Mouse (Mus musculus) lung, embryonic 14.5 days (tissue): ENCODE measurements around the gene Slc3a1. TPM values are rescaled to one million over a fixed set of nuclear protein-coding genes. Genes with fewer than 3 reads are reported as not detected.

Experiments used
- ATAC-seq: fragments of 200-750 bp; cut with Nextera tagmentation; 2 replicates; pipeline ENCODE4 v1.8.0; 2017; ENCODE audit warnings: mild to moderate bottlenecking, moderate TSS enrichment, moderate library complexity; ENCODE audit not compliant: insufficient read depth
- DNase-seq: peaks from one replicate; pipeline ENCODE4 v3.0.0-alpha.2; 2015
- H3K27ac ChIP-seq: fragments of 300-500 bp; sonication (generic); 2 replicates; pipeline ENCODE4 v1.5.1; 2014; ENCODE audit warnings: low read depth, mild to moderate bottlenecking, moderate library complexity
- H3K27me3 ChIP-seq: fragments of 300-500 bp; sonication (generic); 2 replicates; pipeline ENCODE4 v1.6.1; 2014; ENCODE audit warnings: low read length, control low read depth; ENCODE audit not compliant: insufficient read depth
- H3K36me3 ChIP-seq: fragments of 300-500 bp; sonication (generic); 2 replicates; pipeline ENCODE4 v1.6.1; 2014; ENCODE audit warnings: control low read depth; ENCODE audit not compliant: insufficient read depth
- H3K4me1 ChIP-seq: fragments of 300-500 bp; sonication (generic); 2 replicates; pipeline ENCODE4 v1.6.1; 2014; ENCODE audit warnings: antibody characterized with exemption, control low read depth; ENCODE audit not compliant: insufficient read depth
- H3K4me2 ChIP-seq: fragments of 300-500 bp; sonication (generic); 2 replicates; pipeline ENCODE4 v1.6.1; 2014; ENCODE audit warnings: mild to moderate bottlenecking
- H3K4me3 ChIP-seq: fragments of 300-500 bp; sonication (generic); 2 replicates; pipeline ENCODE4 v1.5.1; 2014; ENCODE audit warnings: low read depth, low read length
- H3K9ac ChIP-seq: fragments of 300-500 bp; sonication (generic); 2 replicates; pipeline ENCODE4 v1.6.1; 2014
- H3K9me3 ChIP-seq: fragments of 300-500 bp; sonication (generic); 2 replicates; pipeline ENCODE4 v1.6.1; 2016; ENCODE audit warnings: low read depth, low read length, control low read depth
- CTCF ChIP-seq: IDR thresholded peaks from 2 replicates; pipeline ENCODE4 v1.5.1; 2016; ENCODE audit warnings: antibody characterized with exemption, low read depth
- WGBS: fragments of 180-500 bp; shearing (Covaris S2); extraction: QIAGEN DNeasy Blood & Tissue Kit; methylation state at CpG from one replicate; pipeline ENCODE4 v1.1.7; 2014; 5-methylcytosine and 5-hydroxymethylcytosine counted together
- polyA plus RNA-seq: library from polyadenylated mRNA; unstranded; fragments of >200 nt; fragmentation: Nextera tagmentation; extraction: Ambion mirVana; gene quantifications from 2 replicates; pipeline ENCODE4 v1.2.1, GENCODE M21; 2014

The Slc3a1 gene
- polyA plus RNA-seq, 1 experiment from 2014 or later = 0.18 TPM

DNA sequence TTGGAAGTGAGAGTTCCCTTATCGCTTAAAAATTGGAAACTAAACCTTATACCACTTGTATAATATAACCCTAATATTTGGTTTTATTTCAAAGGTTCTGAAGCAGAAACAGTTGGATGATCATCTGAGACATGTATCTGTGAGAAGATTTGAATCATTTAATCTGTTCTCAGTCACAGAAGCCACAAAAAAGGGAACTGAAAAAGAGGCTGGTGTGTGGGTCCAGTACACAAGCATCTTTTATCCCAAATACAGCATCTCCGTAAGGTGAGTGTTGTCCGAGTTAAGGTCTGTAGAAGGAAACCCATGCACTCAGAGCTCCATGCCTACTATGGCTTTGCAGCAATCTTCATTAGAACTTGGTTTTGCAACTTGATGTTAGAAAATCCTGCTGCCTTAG, 68.2 kb downstream of the Slc3a1 start:
- 89% methylated on average over 3 of the region's 3 CpGs for WGBS
- Histone ChIP-seq H3K27me3 (no peaks in the 10 kb centered on the region), H3K4me2 (no peak overlapping the region), H3K27ac (no peak overlapping the region), H3K9me3 (no peaks in the 10 kb centered on the region; the same call in 1 of the 2 replicates), H3K4me3 (no peak overlapping the region), H3K4me1 (no peaks in the 10 kb centered on the region), H3K9ac (no peak overlapping the region), H3K36me3 (peaks cover 8% of the 10 kb centered on the region; the same call in 1 of the 2 replicates)
- TF ChIP-seq CTCF = no peak
- DNase-seq (no peak), ATAC-seq (no peak)

DNA sequence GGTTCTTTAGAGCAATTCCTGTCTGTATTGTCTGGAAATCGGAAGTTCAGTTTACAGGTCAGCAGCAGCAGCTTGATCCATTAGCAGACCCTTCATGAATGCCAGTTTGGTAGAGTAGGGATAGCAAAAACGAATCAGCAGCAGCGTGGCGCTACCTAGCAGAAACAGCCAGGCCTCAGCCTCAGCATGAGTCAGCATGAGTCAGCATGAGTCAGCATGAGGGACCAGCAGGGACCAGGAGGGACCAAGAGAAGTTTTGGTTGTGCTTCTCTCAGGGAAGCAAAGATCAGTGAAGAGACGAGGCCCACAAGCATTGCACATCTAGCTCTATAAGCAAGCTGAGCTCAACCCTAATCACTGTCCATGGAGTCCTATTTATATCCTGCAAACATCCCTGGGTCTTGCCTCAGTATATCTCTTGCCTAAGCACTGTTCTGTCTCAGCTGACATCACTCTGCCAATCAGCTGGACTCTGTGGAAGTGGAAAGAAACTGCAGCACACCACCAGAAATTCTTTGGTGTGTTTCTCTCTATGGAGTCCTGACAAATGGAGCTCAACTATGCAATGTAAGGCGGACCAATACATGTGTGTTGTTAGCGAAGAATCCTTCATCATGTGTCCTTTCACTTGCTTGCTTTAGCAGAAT, 70.6 kb downstream of the Slc3a1 start:
- TF ChIP-seq CTCF = no peak
- Histone ChIP-seq H3K27ac (no peak overlapping the region), H3K4me3 (no peak overlapping the region), H3K4me1 (no peaks in the 10 kb centered on the region), H3K9ac (no peak overlapping the region), H3K4me2 (no peak overlapping the region), H3K36me3 (peaks cover 8% of the 10 kb centered on the region; the same call in 1 of the 2 replicates), H3K9me3 (no peaks in the 10 kb centered on the region; the same call in 1 of the 2 replicates), H3K27me3 (no peaks in the 10 kb centered on the region)
- ATAC-seq (no peak), DNase-seq (no peak)
- 95% methylated on average over 7 of the region's 7 CpGs for WGBS

DNA sequence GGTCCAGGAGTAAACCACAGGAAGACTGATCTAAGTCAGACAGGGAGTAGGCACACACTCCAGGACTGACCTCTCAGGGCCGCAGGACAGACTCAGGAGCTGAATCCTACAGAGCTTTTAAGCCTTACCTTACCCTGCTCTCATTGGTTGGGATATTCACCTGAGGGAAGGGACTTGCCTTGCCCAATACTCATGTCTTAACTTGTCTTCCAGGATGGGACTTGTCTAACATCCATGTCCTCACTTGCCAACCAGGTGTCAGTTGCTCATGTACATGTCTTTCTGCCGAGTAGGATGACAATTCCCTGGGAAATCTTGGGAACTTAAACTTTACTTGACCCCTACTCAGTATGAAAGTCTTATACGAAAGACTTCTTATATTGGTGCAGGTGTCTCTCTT, 72.1 kb downstream of the Slc3a1 start:
- WGBS = 88% methylated on average over 3 of the region's 3 CpGs
- Histone ChIP-seq H3K4me3 (no peak overlapping the region), H3K4me1 (no peaks in the 10 kb centered on the region), H3K27ac (no peak overlapping the region), H3K9me3 (no peaks in the 10 kb centered on the region; the same call in 1 of the 2 replicates), H3K36me3 (peaks cover 8% of the 10 kb centered on the region; the same call in 1 of the 2 replicates), H3K9ac (no peak overlapping the region), H3K4me2 (no peak overlapping the region), H3K27me3 (no peaks in the 10 kb centered on the region)
- TF ChIP-seq CTCF = no peak
- DNase-seq (no peak), ATAC-seq (no peak)

DNA sequence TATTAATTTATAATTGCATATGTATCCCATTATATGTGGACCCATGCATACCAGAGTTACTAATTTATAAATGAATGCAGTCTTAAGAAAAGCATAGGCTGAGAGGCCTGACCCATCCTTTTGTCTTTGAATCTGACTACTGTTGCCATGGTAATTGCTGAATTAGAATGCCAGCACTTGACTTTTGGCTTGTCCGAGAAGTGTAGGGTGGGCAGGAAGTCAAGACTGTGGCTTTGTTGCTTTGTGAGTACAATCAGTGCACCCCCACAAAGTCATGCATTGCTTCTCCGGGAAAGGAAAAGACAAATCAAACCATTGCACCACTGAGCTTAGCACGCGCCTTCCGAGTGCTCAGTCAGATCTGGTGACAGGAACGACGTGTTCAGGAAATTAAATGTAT, 73.6 kb downstream of the Slc3a1 start:
- Histone ChIP-seq H3K9me3 (no peaks in the 10 kb centered on the region; the same call in 1 of the 2 replicates), H3K4me3 (no peak overlapping the region), H3K4me1 (no peaks in the 10 kb centered on the region), H3K4me2 (no peak overlapping the region), H3K36me3 (peaks cover 8% of the 10 kb centered on the region; the same call in 1 of the 2 replicates), H3K9ac (no peak overlapping the region), H3K27me3 (no peaks in the 10 kb centered on the region), H3K27ac (no peak overlapping the region)
- no peak for DNase-seq
- TF ChIP-seq CTCF = no peak
- ATAC-seq = no peak
- 76% methylated on average over 7 of the region's 7 CpGs for WGBS

DNA sequence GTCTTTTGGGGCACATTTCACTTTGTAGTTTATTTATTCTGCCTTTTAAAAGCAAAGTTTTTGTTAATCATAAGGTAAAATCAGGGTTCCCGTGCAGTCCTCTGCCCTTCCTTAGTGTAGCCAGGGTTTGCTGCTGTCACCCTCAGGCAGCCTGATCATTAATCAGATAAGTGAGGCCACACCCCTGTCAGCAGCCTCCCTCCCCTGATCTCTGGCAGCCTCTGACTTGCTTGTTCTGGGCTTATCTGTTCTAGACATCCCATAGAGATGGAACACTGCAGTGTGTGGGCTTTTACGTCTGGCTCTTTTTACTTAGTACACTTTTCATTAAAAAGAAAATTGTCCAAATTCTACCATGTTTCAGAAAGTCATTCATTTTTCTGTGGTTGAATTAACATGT, 75.1 kb downstream of the Slc3a1 start:
- no peak overlapping the region for H3K27ac ChIP-seq
- no peaks in the 10 kb centered on the region; the same call in 1 of the 2 replicates for H3K9me3 ChIP-seq
- no peaks in the 10 kb centered on the region for H3K27me3 ChIP-seq
- H3K4me3 ChIP-seq = no peak overlapping the region
- no peak for TF ChIP-seq CTCF
- no peak for DNase-seq
- H3K4me2 ChIP-seq = no peak overlapping the region
- ATAC-seq = no peak
- no peak overlapping the region for H3K9ac ChIP-seq
- 29% methylated on average over 2 of the region's 2 CpGs for WGBS
- no peaks in the 10 kb centered on the region for H3K4me1 ChIP-seq
- H3K36me3 ChIP-seq = peaks cover 3% of the 10 kb centered on the region; the same call in 1 of the 2 replicates

DNA sequence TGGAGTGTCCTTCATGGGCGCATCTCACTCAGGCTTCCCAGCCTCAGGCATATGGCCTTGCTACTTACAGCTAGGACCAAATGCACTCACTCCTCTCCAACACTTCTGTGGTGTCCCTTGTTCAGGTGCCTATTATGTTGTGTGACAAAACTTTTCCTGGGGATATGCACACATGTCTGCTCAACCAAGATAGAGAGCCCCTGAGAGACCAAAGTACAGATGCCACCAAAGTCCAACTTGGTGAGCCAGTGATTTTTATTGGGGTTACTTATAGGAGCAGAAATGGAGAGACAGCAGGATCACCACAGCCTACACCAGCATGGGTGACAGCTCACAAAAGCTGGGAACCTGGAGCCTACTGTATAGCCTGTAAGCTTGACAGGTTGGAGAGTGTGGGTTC, 82.5 kb downstream of the Slc3a1 start:
- TF ChIP-seq CTCF = no peak
- Histone ChIP-seq H3K27me3 (no peaks in the 10 kb centered on the region), H3K9me3 (no peaks in the 10 kb centered on the region), H3K4me1 (no peaks in the 10 kb centered on the region), H3K4me2 (no peak overlapping the region), H3K9ac (no peak overlapping the region), H3K36me3 (no peaks in the 10 kb centered on the region), H3K27ac (no peak overlapping the region), H3K4me3 (no peak overlapping the region)
- WGBS = 90% methylated on average over 1 of the region's 1 CpGs
- no peak for DNase-seq
- no peak for ATAC-seq

DNA sequence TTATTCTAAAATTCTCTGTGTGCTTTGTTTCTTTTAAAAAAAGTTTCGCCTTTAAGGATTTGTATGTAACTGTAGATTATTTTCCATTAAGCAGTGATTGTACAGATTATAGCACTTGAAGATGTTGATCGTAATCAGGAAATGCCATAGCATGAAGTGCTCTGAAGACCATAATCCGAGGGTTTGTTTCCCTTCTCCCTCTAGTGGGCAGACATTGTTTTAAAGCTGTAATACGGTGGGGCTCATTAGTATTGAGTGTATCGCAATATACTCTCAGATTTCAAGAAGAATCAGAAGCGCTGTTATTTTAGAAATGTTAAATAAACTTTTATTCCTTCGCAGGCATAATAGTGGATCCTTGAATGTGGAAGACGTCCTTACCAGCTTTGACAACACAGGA, 85.3 kb downstream of the Slc3a1 start:
- no peak overlapping the region for H3K27ac ChIP-seq
- TF ChIP-seq CTCF = peak; percentile 34
- ATAC-seq (no peak), DNase-seq (no peak)
- no peaks in the 10 kb centered on the region for H3K36me3 ChIP-seq
- 73% methylated on average over 8 of the region's 8 CpGs for WGBS
- no peaks in the 10 kb centered on the region for H3K9me3 ChIP-seq
- no peaks in the 10 kb centered on the region for H3K4me1 ChIP-seq
- no peak overlapping the region for H3K4me3 ChIP-seq
- H3K27me3 ChIP-seq = no peaks in the 10 kb centered on the region
- H3K9ac ChIP-seq = no peak overlapping the region
- H3K4me2 ChIP-seq = no peak overlapping the region

Other genes with a start within 250 kb of the Slc3a1 start
- 47.7 and 48.6 TPM in 2 replicates for gene Lrpprc, start 237.6 kb upstream of the Slc3a1 start, polyA plus RNA-seq
- 61.5 and 68.2 TPM in 2 replicates for gene Ppm1b, start 71.6 kb upstream of the Slc3a1 start, polyA plus RNA-seq
- gene Prepl, start 61.9 kb downstream of the Slc3a1 start, polyA plus RNA-seq = 26.1 and 28.0 TPM in 2 replicates
- gene Camkmt, start 62.2 kb downstream of the Slc3a1 start, polyA plus RNA-seq = 11.7 and 12.7 TPM in 2 replicates